Mouse (Mus musculus): ENCODE measurements around the gene Plb1. TPM values are rescaled to one million over a fixed set of nuclear protein-coding genes. Genes with fewer than 3 reads are reported as not detected.

The Plb1 gene
- 2.2 and 3.5 TPM in 2 replicates for polyA plus RNA-seq (2021; fragmentation: Nextera tagmentation)
- long read RNA-seq, experiment 1, partial matches to known transcripts, result 0 of 12 reads
- long read RNA-seq, experiment 1, other reads (novel, unspliced or antisense), result 12 of 12 reads
- long read RNA-seq, experiment 2, partial matches to known transcripts, result 0 of 4 reads
- long read RNA-seq, experiment 2, other reads (novel, unspliced or antisense), result 4 of 4 reads

DNA sequence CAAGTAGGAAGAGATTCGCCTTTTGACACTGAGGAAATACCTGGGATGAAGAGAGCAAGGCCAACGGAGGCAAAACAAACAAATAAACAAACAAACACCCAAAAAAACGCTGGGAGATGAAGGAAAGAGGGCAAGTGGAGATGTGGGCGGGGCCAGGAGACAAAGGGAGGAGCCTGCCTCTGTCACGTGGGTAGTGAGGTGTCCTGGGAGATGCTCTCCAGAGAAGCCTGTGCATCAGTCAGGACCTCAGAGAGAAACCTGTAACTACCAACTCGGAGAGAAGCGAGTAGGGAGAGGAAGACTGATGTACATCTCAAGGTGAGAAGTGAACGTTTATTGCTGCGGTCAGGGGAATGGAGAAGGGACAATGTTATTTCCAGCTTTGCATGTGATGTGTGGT, at the start of gene Plb1:
Gene Plb1, plus strand, starts transcription at position 235 of the 400 bp plus-strand sequence.

Other genes starting within 250 kb of the Plb1 start
- 2.8 and 5.0 TPM in 2 replicates for gene Fosl2, start 96.9 kb upstream of the Plb1 start, polyA plus RNA-seq (2021; fragmentation: Nextera tagmentation)
- 115 and 205 TPM in 2 replicates for gene Ppp1cb, start 226.1 kb downstream of the Plb1 start, polyA plus RNA-seq (2021; fragmentation: Nextera tagmentation)